Mouse (Mus musculus) MEL (cell line): ENCODE measurements around the gene Ubap2l. TPM values are rescaled to one million over a fixed set of nuclear protein-coding genes. Genes with fewer than 3 reads are reported as not detected.

Source experiments
- DNase-seq: peaks from one replicate; pipeline ENCODE4 v3.0.0; 2011; ENCODE audit warnings: low read depth, low spot score
- H3K27ac ChIP-seq: 2 replicates; pipeline ENCODE4 v1.5.1; 2012; ENCODE audit warnings: low read depth, mild to moderate bottlenecking, control low read depth, low read length, moderate library complexity; ENCODE audit not compliant: control insufficient read depth
- H3K27me3 ChIP-seq, 2 experiments: fragments of 150-350 bp in 1 of 2; sonication (generic) in 1 of 2; 2 replicates each; pipeline ENCODE4 v1.6.1; 2012; ENCODE audit warnings: low read length in 2 of 2, mild to moderate bottlenecking in 2 of 2, improper control_type of control experiment in 1 of 2, moderate library complexity in 1 of 2; ENCODE audit not compliant: insufficient read depth in 2 of 2, control insufficient read depth in 1 of 2
- H3K36me3 ChIP-seq, 2 experiments: 2 replicates each; pipeline ENCODE4 v1.6.1; 2012 to 2014; ENCODE audit warnings: low read length in 2 of 2, improper control_type of control experiment in 1 of 2, inconsistent platforms in 1 of 2, mild to moderate bottlenecking in 1 of 2; ENCODE audit not compliant: insufficient read depth in 2 of 2, control insufficient read depth in 1 of 2
- H3K4me1 ChIP-seq, 2 experiments: fragments of 150-350 bp in 1 of 2; sonication (generic) in 1 of 2; 2 replicates each; pipeline ENCODE4 v1.6.1; 2012; ENCODE audit warnings: low read length in 2 of 2, improper control_type of control experiment in 1 of 2, mild to moderate bottlenecking in 1 of 2; ENCODE audit not compliant: insufficient read depth in 2 of 2, control insufficient read depth in 1 of 2
- H3K4me3 ChIP-seq, 2 experiments: fragments of 150-350 bp in 1 of 2; sonication (generic) in 1 of 2; 2 replicates each; pipeline ENCODE4 v1.5.1; 2012; ENCODE audit warnings: low read depth in 2 of 2, low read length in 2 of 2, mild to moderate bottlenecking in 2 of 2, moderate library complexity in 2 of 2, control low read depth in 1 of 2, improper control_type of control experiment in 1 of 2; ENCODE audit not compliant: control insufficient read depth in 1 of 2, insufficient read depth in 1 of 2
- H3K79me2 ChIP-seq: 2 replicates; pipeline ENCODE4 v1.6.1; 2012; ENCODE audit warnings: mild to moderate bottlenecking, low read length, moderate library complexity; ENCODE audit not compliant: control insufficient read depth, poor library complexity, insufficient read depth
- H3K9ac ChIP-seq: 2 replicates; pipeline ENCODE4 v1.6.1; 2012; ENCODE audit warnings: low read depth, mild to moderate bottlenecking, control low read depth, low read length, moderate library complexity; ENCODE audit not compliant: control insufficient read depth, poor library complexity, severe bottlenecking
- H3K9me3 ChIP-seq: fragments of 150-350 bp; sonication (generic); replicated peaks from 2 replicates; pipeline ENCODE4 v1.6.1; 2012; ENCODE audit warnings: mild to moderate bottlenecking, low read length, improper control_type of control experiment, moderate library complexity; ENCODE audit not compliant: insufficient read depth
- BHLHE40 ChIP-seq: IDR thresholded peaks from 2 replicates; pipeline ENCODE4 v1.6.1; 2012; ENCODE audit warnings: low read depth, mild to moderate bottlenecking, inconsistent platforms, low read length, improper control_type of control experiment, borderline replicate concordance
- CHD1 ChIP-seq: IDR thresholded peaks from 2 replicates; pipeline ENCODE4 v1.6.1; 2012; ENCODE audit warnings: low read depth, mild to moderate bottlenecking, inconsistent platforms, low read length, improper control_type of control experiment
- CHD2 ChIP-seq: IDR thresholded peaks from 2 replicates; pipeline ENCODE4 v1.6.1; 2011; ENCODE audit warnings: low read length, improper control_type of control experiment
- ELF1 ChIP-seq: IDR thresholded peaks from 2 replicates; pipeline ENCODE4 v1.6.1; 2014; ENCODE audit warnings: low read depth, mild to moderate bottlenecking, inconsistent platforms, low read length, improper control_type of control experiment, moderate library complexity
- ETS1 ChIP-seq: IDR thresholded peaks from 2 replicates; pipeline ENCODE4 v1.6.1; 2012; ENCODE audit warnings: low read depth, mild to moderate bottlenecking, inconsistent platforms, low read length, improper control_type of control experiment, moderate library complexity
- GABPA ChIP-seq: IDR thresholded peaks from 2 replicates; pipeline ENCODE4 v1.6.1; 2012; ENCODE audit warnings: low read depth, mild to moderate bottlenecking, inconsistent platforms, low read length, improper control_type of control experiment, moderate library complexity
- GATA1 ChIP-seq: IDR thresholded peaks from 2 replicates; pipeline ENCODE4 v1.6.1; 2011; ENCODE audit warnings: low read depth, low read length, improper control_type of control experiment
- HCFC1 ChIP-seq: IDR thresholded peaks from 2 replicates; pipeline ENCODE4 v1.6.1; 2012; ENCODE audit warnings: low read depth, mild to moderate bottlenecking, inconsistent platforms, low read length, improper control_type of control experiment, moderate library complexity
- KAT2A ChIP-seq: conservative IDR thresholded peaks from 2 replicates; pipeline ENCODE4 v1.6.1; 2012; ENCODE audit warnings: low read depth, low read length, improper control_type of control experiment, inconsistent platforms
- MAFK ChIP-seq: IDR thresholded peaks from 2 replicates; pipeline ENCODE4 v1.6.1; 2011; ENCODE audit warnings: low read depth, mild to moderate bottlenecking, low read length, improper control_type of control experiment, borderline replicate concordance
- MAX ChIP-seq: IDR thresholded peaks from 2 replicates; pipeline ENCODE4 v1.6.1; 2011; ENCODE audit warnings: low read length, improper control_type of control experiment
- MAZ ChIP-seq: IDR thresholded peaks from 2 replicates; pipeline ENCODE4 v1.6.1; 2012; ENCODE audit warnings: low read depth, mild to moderate bottlenecking, inconsistent platforms, low read length, improper control_type of control experiment
- MEF2A ChIP-seq: IDR thresholded peaks from 2 replicates; pipeline ENCODE4 v1.6.1; 2014; ENCODE audit warnings: low read depth, mild to moderate bottlenecking, inconsistent platforms, low read length, improper control_type of control experiment; ENCODE audit not compliant: poor library complexity, insufficient replicate concordance, severe bottlenecking; ENCODE audit errors: extremely low read depth
- MXI1 ChIP-seq: IDR thresholded peaks from 2 replicates; pipeline ENCODE4 v1.6.1; 2011; ENCODE audit warnings: mild to moderate bottlenecking, low read depth, low read length, improper control_type of control experiment
- MYB ChIP-seq: IDR thresholded peaks from 2 replicates; pipeline ENCODE4 v1.6.1; 2011; ENCODE audit warnings: mild to moderate bottlenecking, low read depth, low read length, improper control_type of control experiment
- MYC ChIP-seq: IDR thresholded peaks from 2 replicates; pipeline ENCODE4 v1.6.1; 2011; ENCODE audit warnings: low read depth, mild to moderate bottlenecking, low read length, improper control_type of control experiment, moderate library complexity
- NELFE ChIP-seq: IDR thresholded peaks from 2 replicates; pipeline ENCODE4 v1.6.1; 2011; ENCODE audit warnings: low read depth, low read length, improper control_type of control experiment
- NRF1 ChIP-seq: IDR thresholded peaks from 2 replicates; pipeline ENCODE4 v1.6.1; 2014; ENCODE audit warnings: low read depth, mild to moderate bottlenecking, inconsistent platforms, low read length, improper control_type of control experiment, moderate library complexity; ENCODE audit not compliant: poor library complexity, insufficient read depth, severe bottlenecking
- POLR2A ChIP-seq, 2 experiments: IDR thresholded peaks; 2 replicates each; pipeline ENCODE4 v1.6.1; 2011 to 2012; ENCODE audit warnings: low read length in 2 of 2, mild to moderate bottlenecking in 2 of 2, control low read depth in 1 of 2, improper control_type of control experiment in 1 of 2, low read depth in 1 of 2, moderate library complexity in 1 of 2; ENCODE audit not compliant: control insufficient read depth in 1 of 2, insufficient read depth in 1 of 2, poor library complexity in 1 of 2
- POLR2AphosphoS2 ChIP-seq: IDR thresholded peaks from 2 replicates; pipeline ENCODE4 v1.6.1; 2011; ENCODE audit warnings: low read length, improper control_type of control experiment
- POLR2AphosphoS5 ChIP-seq: IDR thresholded peaks from 2 replicates; pipeline ENCODE4 v1.6.1; 2012; ENCODE audit warnings: low read depth, borderline replicate concordance, mild to moderate bottlenecking, inconsistent platforms, low read length, moderate library complexity, mixed read lengths
- RAD21 ChIP-seq: IDR thresholded peaks from 2 replicates; pipeline ENCODE4 v1.6.1; 2011; ENCODE audit warnings: mild to moderate bottlenecking, low read depth, low read length, improper control_type of control experiment
- RCOR1 ChIP-seq: IDR thresholded peaks from 2 replicates; pipeline ENCODE4 v1.6.1; 2012; ENCODE audit warnings: low read depth, mild to moderate bottlenecking, inconsistent platforms, low read length, improper control_type of control experiment
- SIN3A ChIP-seq: IDR thresholded peaks from 2 replicates; pipeline ENCODE4 v1.6.1; 2012; ENCODE audit warnings: low read length, improper control_type of control experiment, inconsistent platforms
- SMC3 ChIP-seq: IDR thresholded peaks from 2 replicates; pipeline ENCODE4 v1.6.1; 2011; ENCODE audit warnings: low read depth, low read length, improper control_type of control experiment
- TBP ChIP-seq: IDR thresholded peaks from 2 replicates; pipeline ENCODE4 v1.8.0; 2011; ENCODE audit warnings: low read depth, low read length, improper control_type of control experiment
- TCF12 ChIP-seq: IDR thresholded peaks from 2 replicates; pipeline ENCODE4 v1.6.1; 2014; ENCODE audit warnings: low read depth, mild to moderate bottlenecking, inconsistent platforms, low read length, improper control_type of control experiment, moderate library complexity
- USF1 ChIP-seq: IDR thresholded peaks from 2 replicates; pipeline ENCODE4 v1.6.1; 2014; ENCODE audit warnings: low read depth, mild to moderate bottlenecking, inconsistent platforms, low read length, improper control_type of control experiment, moderate library complexity
- ZKSCAN1 ChIP-seq: IDR thresholded peaks from 2 replicates; pipeline ENCODE4 v1.6.1; 2012; ENCODE audit warnings: low read depth, mild to moderate bottlenecking, inconsistent platforms, low read length, improper control_type of control experiment, moderate library complexity
- ZNF384 ChIP-seq: IDR thresholded peaks from 2 replicates; pipeline ENCODE4 v1.6.1; 2012; ENCODE audit warnings: low read depth, mild to moderate bottlenecking, inconsistent platforms, low read length, improper control_type of control experiment
- polyA plus RNA-seq, 2 experiments: library from polyadenylated mRNA; stranded (reverse) in 1 of 2; unstranded in 1 of 2; fragments of >175 nt in 1 of 2; fragments of >200 nt in 1 of 2; gene quantifications; 2 replicates each; pipeline versions ENCODE4 v1.2.1 to v1.2.4; 2012; ENCODE audit warnings: low replicate concordance in 2 of 2, low read depth in 1 of 2; ENCODE audit not compliant: insufficient read length in 2 of 2, insufficient read depth in 1 of 2, missing spikeins in 1 of 2
- total RNA-seq: library from RNA; depleted of rRNA; stranded (reverse); fragments of 300-350 nt; gene quantifications from 2 replicates; pipeline ENCODE4 v1.2.3, GENCODE M21; 2012

Ubap2l gene
- total and polyA plus RNA-seq, 3 experiments = 107 to 442 (median 247) TPM

DNA sequence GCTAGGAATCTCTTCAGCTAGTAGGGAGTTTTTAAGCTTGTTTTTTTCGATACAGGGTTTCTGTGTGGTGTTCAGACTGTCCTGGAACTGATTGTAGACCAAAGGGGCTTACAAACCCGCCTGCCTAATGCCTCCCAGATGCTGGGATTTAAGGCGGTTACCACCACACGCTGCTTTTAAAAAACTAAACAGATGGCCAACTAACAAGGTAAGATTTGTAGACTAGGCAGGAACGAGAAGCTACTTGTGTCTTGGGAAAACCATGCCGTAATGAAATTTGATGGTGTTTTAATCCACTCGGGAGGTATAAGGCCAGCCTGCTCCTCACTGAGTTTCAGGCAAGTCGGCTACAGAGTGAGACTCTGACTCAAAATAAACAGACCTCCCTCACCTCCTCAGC is 53.3 kb downstream of the Ubap2l start:
- H3K4me3 ChIP-seq = peak overlapping the region; percentile 74 to 92
- no peak for DNase-seq
- H3K9me3 ChIP-seq = no peaks in the 10 kb centered on the region
- TF ChIP-seq HCFC1 (no peak), TBP (no peak), POLR2AphosphoS5 (no peak), MYC (no peak)
- H3K79me2 ChIP-seq = peaks cover 10% of the 10 kb centered on the region
- no peaks in the 10 kb centered on the region for H3K27me3 ChIP-seq
- H3K27ac ChIP-seq = peak overlapping the region; percentile 82
- peaks cover 4 to 6% of the 10 kb centered on the region in 2 experiments; a peak in 3 of 4 replicates for H3K4me1 ChIP-seq
- H3K9ac ChIP-seq = peak overlapping the region; percentile 87
- H3K36me3 ChIP-seq = peaks cover 19 to 26% of the 10 kb centered on the region in 2 experiments

DNA sequence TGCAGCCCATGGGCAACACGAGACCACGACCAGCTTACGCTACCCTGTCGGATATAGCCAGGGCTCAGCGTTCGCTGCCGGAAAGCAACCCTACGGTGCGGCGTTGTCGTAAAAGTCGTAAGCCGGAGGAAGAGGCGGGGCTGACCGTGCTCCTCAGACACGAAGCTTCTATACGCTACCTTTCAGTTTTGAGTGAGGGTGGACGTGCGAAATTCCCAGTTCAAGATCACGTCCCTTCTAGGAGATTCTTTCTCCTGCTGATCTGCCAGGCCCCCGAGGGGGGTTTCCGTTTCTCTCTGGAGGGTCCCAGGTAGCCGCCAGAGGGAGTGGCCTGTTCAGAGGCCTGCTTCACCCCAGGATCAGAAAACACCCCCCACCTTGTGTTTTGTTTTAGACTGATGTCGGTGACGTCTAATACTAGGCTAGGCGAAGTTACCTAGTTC is 53.8 kb downstream of the Ubap2l start, which contains the start of gene Hax1:
TSS of gene Hax1 (minus strand) at position 169 of the 443 bp plus-strand sequence.
- peaks cover 10% of the 10 kb centered on the region for H3K79me2 ChIP-seq
- no peaks in the 10 kb centered on the region for H3K9me3 ChIP-seq
- H3K4me1 ChIP-seq = peaks cover 4 to 6% of the 10 kb centered on the region in 2 experiments; a peak in 3 of 4 replicates
- DNase-seq = peak; percentile 99
- peak within 1 kb of the TSS; percentile 82 for H3K27ac ChIP-seq
- H3K4me3 ChIP-seq = peak within 1 kb of the TSS; percentile 74 to 92
- H3K27me3 ChIP-seq = no peaks in the 10 kb centered on the region
- peaks cover 19 to 24% of the 10 kb centered on the region in 2 experiments for H3K36me3 ChIP-seq
- H3K9ac ChIP-seq = peak within 1 kb of the TSS; percentile 87
- TF ChIP-seq ZKSCAN1 = peak; percentile 85
- no peak for TF ChIP-seq MYB
- TF ChIP-seq TBP = peak; percentile 94
- peak; percentile 30; the same call in 1 of the 2 replicates for TF ChIP-seq BHLHE40
- TF ChIP-seq MYC = peak; percentile 91
- no peak; the same call in 1 of the 2 replicates for TF ChIP-seq RAD21
- TF ChIP-seq NELFE = peak; percentile 96
- TF ChIP-seq USF1 = peak; percentile 29; the same call in 1 of the 2 replicates
- 0 out of 2 replicates have a peak, but pooled peaks have one; percentile 10 for TF ChIP-seq MEF2A
- TF ChIP-seq MAZ = peak; percentile 82; the same call in 1 of the 2 replicates
- TF ChIP-seq POLR2A (IDR thresholded peaks at IDR 0.05; ENCODE audit: control insufficient read depth in 1 of 2, insufficient read depth in 1 of 2, low read depth in 1 of 2, low read length in 2 of 2, poor library complexity in 1 of 2) = peak; percentile 90 to 98
- TF ChIP-seq ZNF384 = no peak
- peak; percentile 87 for TF ChIP-seq TCF12
- TF ChIP-seq POLR2AphosphoS2 = peak; percentile 100
- peak; percentile 93 for TF ChIP-seq KAT2A
- TF ChIP-seq SIN3A = peak; percentile 94
- peak; percentile 10; the same call in 1 of the 2 replicates for TF ChIP-seq RCOR1
- TF ChIP-seq CHD2 = peak; percentile 20
- no peak; the same call in 1 of the 2 replicates for TF ChIP-seq MAFK
- peak; percentile 76 for TF ChIP-seq ELF1
- TF ChIP-seq SMC3 = no peak
- peak; percentile 92; the same call in 1 of the 2 replicates for TF ChIP-seq POLR2AphosphoS5
- TF ChIP-seq CHD1 = peak; percentile 92
- peak; percentile 58; the same call in 1 of the 2 replicates for TF ChIP-seq ETS1
- no peak for TF ChIP-seq GATA1
- peak; percentile 94 for TF ChIP-seq MXI1
- TF ChIP-seq GABPA = peak; percentile 59; the same call in 1 of the 2 replicates
- 0 out of 2 replicates have a peak, but pooled peaks have one; percentile 34 for TF ChIP-seq NRF1
- peak; percentile 91 for TF ChIP-seq HCFC1
- TF ChIP-seq MAX = peak; percentile 84
